Mouse (Mus musculus) testis, adult 2 months (tissue): ENCODE measurements at regions not wholly inside any gene's neighbourhood (a gene's known extent, or its start where the extent isn't known, plus 50 kb on each side); places are given as distances from the start of the nearest gene placed in this dataset.

ENCODE experiments used
- CTCF ChIP-seq: fragments of 200-500 bp; IDR thresholded peaks from 2 replicates; pipeline ENCODE4 v1.5.1; 2012; ENCODE audit warnings: low read depth, mild to moderate bottlenecking, inconsistent platforms, low read length, moderate library complexity; ENCODE audit not compliant: control insufficient read depth, insufficient read depth, insufficient replicate concordance
- POLR2A ChIP-seq: fragments of 200-500 bp; IDR thresholded peaks from 2 replicates; pipeline ENCODE4 v1.6.1; 2012; ENCODE audit warnings: low read depth, mild to moderate bottlenecking, inconsistent platforms, low read length, moderate library complexity; ENCODE audit not compliant: control insufficient read depth

DNA sequence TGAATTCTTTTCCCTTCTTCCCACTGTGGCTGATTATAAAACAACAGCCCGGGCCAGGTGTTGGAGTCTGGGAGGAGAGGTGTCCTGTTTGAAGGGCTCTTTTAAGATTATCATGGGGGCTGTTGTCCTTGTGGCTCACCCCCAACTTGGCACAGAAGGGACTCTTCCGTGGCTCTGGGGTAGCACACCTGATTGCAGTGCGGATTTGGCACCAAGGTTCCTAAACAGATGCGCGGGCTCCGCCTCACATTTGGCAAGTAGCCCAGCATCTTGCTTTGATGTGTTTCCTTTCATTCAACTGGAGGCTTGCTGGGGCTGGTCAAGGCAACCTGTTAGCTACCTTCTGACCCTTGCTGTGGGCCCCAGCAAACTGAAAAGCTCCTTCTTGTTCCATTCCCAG is 85.5 kb upstream of the Cox10 start:
- no peak for TF ChIP-seq CTCF
- TF ChIP-seq POLR2A, result no peak
